Mouse (Mus musculus): ENCODE data around the gene 2810004N23Rik.

GRCm38 (mm10) chr8:124805990-124806389 is 56.9 kb downstream of the 2810004N23Rik start:
- no peak for TF ChIP-seq CTCF (IDR thresholded peaks at IDR 0.05)
- no peak for TF ChIP-seq POLR2A (IDR thresholded peaks at IDR 0.05; ENCODE audit: insufficient read depth, low read depth, low read length)

Data from heart, adult 2 months (tissue).